Mouse (Mus musculus) embryonic facial prominence, embryonic 10.5 days (tissue): Measurements from ENCODE around the gene Kif1c. TPM values are rescaled to one million over a fixed set of nuclear protein-coding genes. Genes with fewer than 3 reads are reported as not detected.

Experiments
- DNase-seq: peaks from one replicate; pipeline ENCODE4 v3.0.0-alpha.2; 2017; ENCODE audit warnings: low spot score
- H3K27ac ChIP-seq: fragments of 300-500 bp; sonication (generic); replicated peaks from 2 replicates; pipeline ENCODE4 v1.5.1; 2016; ENCODE audit warnings: mild to moderate bottlenecking
- H3K27me3 ChIP-seq: fragments of 300-500 bp; sonication (generic); replicated peaks from 2 replicates; pipeline ENCODE4 v1.6.1; 2016; ENCODE audit warnings: low read depth, mild to moderate bottlenecking; ENCODE audit not compliant: poor library complexity, severe bottlenecking
- H3K36me3 ChIP-seq: fragments of 300-500 bp; sonication (generic); replicated peaks from 2 replicates; pipeline ENCODE4 v1.6.1; 2016; ENCODE audit warnings: mild to moderate bottlenecking, moderate library complexity
- H3K4me1 ChIP-seq: fragments of 300-500 bp; sonication (generic); 2 replicates; pipeline ENCODE4 v1.6.1; 2016
- H3K4me3 ChIP-seq: fragments of 300-500 bp; sonication (generic); 2 replicates; pipeline ENCODE4 v1.5.1; 2016; ENCODE audit warnings: mild to moderate bottlenecking, moderate library complexity
- H3K9me3 ChIP-seq: fragments of 300-500 bp; sonication (generic); 2 replicates; pipeline ENCODE4 v1.6.1; 2016; ENCODE audit warnings: mild to moderate bottlenecking
- WGBS: fragments of 180-500 bp; shearing (Covaris S2); methylation state at CpG from one replicate; pipeline ENCODE4 v1.1.7; 2016; 5-methylcytosine and 5-hydroxymethylcytosine counted together
- polyA plus RNA-seq: library from polyadenylated mRNA; unstranded; fragments of >200 nt; fragmentation: Nextera tagmentation; extraction: Ambion mirVana; gene quantifications from 2 replicates; pipeline ENCODE4 v1.2.1, GENCODE M21; 2016

Kif1c gene
- polyA plus RNA-seq, 1 experiment from 2014 or later: 1.6 TPM

DNA sequence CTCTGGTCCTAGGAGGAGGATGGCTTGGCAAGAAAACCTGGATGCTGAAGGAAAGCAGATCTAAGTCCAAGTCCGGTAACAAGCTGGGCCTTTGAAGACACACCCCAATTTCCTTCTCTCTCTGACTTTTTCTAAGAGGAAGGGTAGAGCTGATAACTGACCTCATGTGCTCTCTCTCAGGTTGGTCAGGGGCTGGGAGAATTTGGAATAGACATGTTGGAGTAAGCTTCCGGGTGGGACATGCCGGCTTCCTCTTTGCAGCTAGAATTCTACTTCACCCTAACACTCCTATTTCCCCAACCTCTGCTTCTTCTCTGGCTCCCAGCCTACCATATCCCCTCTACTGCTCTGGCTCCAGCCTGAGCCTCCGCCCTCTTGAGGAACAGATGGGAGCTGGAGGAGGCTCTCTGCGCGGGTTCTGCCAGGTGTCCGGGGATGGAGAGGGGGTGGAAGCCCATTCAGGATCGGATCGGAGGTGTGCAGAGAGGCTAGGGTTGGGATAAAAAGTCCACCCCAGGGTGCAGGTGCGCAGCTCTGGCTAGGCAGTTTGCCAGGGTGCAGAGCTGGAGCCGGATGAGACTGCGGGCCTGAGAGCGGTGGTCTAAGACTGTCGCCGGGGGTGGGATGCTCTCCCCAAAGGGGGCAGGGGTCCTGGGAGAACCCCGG is 13.3 kb upstream of the Kif1c start:
- WGBS: 6% methylated on average over 16 of the region's 16 CpGs
- peak overlapping the region; percentile 92 for H3K27ac ChIP-seq
- peak; percentile 65 for DNase-seq
- peak overlapping the region; percentile 91 for H3K4me3 ChIP-seq
- H3K9me3 ChIP-seq: no peaks in the 10 kb centered on the region
- peaks cover 41% of the 10 kb centered on the region for H3K36me3 ChIP-seq
- H3K27me3 ChIP-seq: no peaks in the 10 kb centered on the region
- peaks cover 35% of the 10 kb centered on the region for H3K4me1 ChIP-seq

DNA sequence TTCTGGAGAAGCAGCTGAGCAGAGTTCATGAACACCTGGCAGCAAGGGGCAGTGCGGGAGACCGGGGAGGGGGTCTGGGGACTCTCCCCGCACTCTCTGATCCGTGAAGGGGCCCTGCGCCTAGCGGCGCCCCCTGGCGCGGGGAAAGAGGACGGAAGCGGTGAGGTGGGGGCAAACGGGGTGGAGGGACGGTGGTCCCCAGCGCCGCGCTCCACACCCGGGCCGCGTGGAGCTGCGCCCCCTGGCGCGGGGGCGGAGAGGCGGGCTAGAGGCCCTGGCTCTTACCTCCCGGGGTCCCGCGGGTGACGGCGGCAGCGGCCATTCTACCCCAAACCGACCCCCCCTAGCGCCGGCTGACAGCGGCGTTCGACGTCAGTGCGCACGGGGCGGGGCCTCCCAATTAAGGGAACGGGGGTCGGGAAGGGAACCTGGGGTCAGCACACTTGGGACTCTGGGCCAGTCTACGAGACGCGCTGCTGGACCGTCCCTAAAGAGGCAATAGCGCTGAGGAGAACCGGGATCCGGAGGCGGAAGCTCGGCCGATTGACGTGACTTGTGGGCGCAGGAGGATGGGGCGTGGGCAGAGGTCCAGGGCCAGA is 12.6 kb upstream of the Kif1c start, which contains the start of gene Camta2:
Gene Camta2 (minus strand): TSS at position 505 of the 599 bp plus-strand sequence.
- peak; percentile 93 for DNase-seq
- Histone ChIP-seq H3K4me3 (peak within 1 kb of the TSS; percentile 91), H3K9me3 (no peaks in the 10 kb centered on the region), H3K27me3 (no peaks in the 10 kb centered on the region), H3K4me1 (peaks cover 28% of the 10 kb centered on the region), H3K27ac (peak within 1 kb of the TSS; percentile 92), H3K36me3 (peaks cover 35% of the 10 kb centered on the region)
- WGBS: under 1% methylated on average over 55 of the region's 55 CpGs

DNA sequence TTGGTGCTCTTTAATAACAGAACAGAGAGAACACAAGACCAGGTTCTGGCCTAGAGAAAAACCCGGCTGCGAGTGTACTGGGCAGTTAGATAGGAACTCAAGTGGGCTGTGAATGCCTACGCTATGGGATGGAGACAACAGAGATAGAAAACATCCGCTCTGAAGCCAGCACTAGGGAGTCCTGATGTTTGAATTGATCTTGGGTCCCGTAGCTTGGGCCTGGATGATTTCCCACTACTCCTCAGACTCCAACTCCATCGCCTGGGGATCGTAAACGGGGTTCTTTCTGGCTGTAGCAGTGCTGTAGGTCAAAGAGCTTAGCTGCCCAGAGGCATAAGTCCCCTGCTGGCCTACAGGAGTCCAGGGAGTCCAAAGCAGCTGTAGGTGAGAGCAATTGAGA is 12.0 kb upstream of the Kif1c start:
- WGBS: 12% methylated on average over 8 of the region's 8 CpGs
- Histone ChIP-seq H3K36me3 (peaks cover 28% of the 10 kb centered on the region), H3K9me3 (no peaks in the 10 kb centered on the region), H3K27me3 (no peaks in the 10 kb centered on the region), H3K4me1 (peaks cover 25% of the 10 kb centered on the region), H3K27ac (peak overlapping the region; percentile 92), H3K4me3 (peak overlapping the region; percentile 91)
- DNase-seq: peak; percentile 20

DNA sequence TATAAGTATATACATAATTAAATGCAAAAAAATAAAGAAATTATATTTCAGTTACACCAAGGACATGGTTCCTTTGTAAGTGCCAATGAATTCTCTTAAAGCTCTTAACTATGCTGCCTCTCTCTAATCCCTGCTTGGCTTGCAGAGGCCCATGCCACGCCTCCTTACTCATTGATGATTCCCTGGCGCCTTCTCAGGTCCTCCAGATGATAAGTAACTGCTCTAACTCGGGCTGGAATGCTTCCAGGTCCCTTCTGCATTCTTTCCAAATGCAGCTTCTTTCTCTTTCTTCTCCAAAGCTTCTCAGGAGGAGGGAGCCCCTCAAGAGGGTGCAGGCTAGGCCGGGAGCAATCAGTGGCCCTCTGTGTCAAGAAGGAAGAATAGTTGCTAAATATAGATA is 10.8 kb upstream of the Kif1c start:
- Histone ChIP-seq H3K9me3 (no peaks in the 10 kb centered on the region), H3K36me3 (peaks cover 16% of the 10 kb centered on the region), H3K4me3 (no peak overlapping the region), H3K27me3 (no peaks in the 10 kb centered on the region), H3K27ac (no peak overlapping the region), H3K4me1 (peaks cover 25% of the 10 kb centered on the region)
- DNase-seq: no peak
- WGBS: 64% methylated on average over 4 of the region's 4 CpGs

DNA sequence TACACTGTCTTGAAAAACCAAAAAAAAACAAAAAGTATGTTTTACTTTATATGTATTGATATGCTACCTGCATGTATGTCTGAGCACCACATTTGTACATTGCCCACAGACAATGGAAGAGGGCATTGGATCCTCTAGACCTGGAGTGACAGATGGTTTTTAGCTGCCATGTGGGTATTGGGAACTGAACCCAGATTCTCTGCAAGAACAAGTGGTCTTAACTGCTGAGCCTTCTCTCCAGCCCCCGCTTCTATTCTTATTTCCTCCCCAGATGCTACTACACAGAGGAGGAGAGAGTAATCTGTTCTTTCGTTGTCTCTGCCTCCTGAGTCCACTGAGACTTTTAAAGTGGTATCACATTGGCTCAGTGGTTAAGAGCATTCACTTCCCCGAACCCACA is 6.8 kb upstream of the Kif1c start:
- Histone ChIP-seq H3K27me3 (no peaks in the 10 kb centered on the region), H3K27ac (no peak overlapping the region), H3K4me1 (peaks cover 6% of the 10 kb centered on the region), H3K36me3 (no peaks in the 10 kb centered on the region), H3K9me3 (no peaks in the 10 kb centered on the region), H3K4me3 (no peak overlapping the region)
- DNase-seq: no peak
- WGBS: 69% methylated on average over 3 of the region's 3 CpGs

DNA sequence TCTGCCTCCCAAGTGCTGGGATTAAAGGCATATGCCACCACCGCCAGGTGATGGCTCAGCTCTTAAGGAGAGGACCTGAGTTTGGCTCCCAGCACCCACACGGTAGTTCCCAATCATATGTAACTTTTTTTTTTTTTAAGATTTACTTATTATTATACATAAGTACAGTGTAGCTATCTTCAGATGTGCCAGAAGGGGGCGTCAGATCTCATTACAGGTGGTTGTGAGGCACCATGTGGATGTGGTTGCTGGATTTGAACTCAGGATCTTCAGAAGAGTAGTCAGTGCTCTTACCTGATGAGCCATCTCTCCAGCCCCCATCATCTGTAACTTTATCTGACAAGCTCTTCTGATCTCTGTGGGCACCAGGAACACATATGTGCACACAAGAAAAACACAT is 3.0 kb upstream of the Kif1c start:
- Histone ChIP-seq H3K27me3 (no peaks in the 10 kb centered on the region), H3K36me3 (no peaks in the 10 kb centered on the region), H3K9me3 (no peaks in the 10 kb centered on the region), H3K4me1 (peaks cover 25% of the 10 kb centered on the region), H3K4me3 (no peak overlapping the region), H3K27ac (no peak overlapping the region)
- 77% methylated on average over 3 of the region's 3 CpGs for WGBS
- DNase-seq: no peak

DNA sequence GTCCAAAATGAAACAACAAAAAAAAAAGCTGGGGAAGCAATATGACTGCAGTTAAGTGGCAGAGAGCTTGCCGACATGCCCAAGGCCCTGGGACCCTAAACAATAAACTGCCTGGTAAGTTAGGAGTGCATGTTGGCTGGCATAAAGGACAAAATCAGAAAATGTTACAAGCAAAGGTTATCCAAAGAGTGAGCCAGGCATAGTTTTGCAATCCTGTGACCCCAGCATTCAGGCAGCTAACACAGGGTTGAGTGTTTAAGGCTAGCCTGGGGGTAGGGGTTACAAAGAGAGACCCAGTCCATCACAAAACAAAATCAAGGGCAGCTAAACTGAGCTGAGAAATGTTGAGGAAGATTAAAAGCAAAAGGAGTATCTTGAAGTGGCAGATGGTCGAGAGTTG is 1.3 kb upstream of the Kif1c start:
- Histone ChIP-seq H3K36me3 (peaks cover 15% of the 10 kb centered on the region), H3K27me3 (no peaks in the 10 kb centered on the region), H3K27ac (no peak overlapping the region), H3K9me3 (no peaks in the 10 kb centered on the region), H3K4me1 (peaks cover 30% of the 10 kb centered on the region), H3K4me3 (peak overlapping the region; percentile 93)
- 58% methylated on average over 2 of the region's 2 CpGs for WGBS
- no peak for DNase-seq

DNA sequence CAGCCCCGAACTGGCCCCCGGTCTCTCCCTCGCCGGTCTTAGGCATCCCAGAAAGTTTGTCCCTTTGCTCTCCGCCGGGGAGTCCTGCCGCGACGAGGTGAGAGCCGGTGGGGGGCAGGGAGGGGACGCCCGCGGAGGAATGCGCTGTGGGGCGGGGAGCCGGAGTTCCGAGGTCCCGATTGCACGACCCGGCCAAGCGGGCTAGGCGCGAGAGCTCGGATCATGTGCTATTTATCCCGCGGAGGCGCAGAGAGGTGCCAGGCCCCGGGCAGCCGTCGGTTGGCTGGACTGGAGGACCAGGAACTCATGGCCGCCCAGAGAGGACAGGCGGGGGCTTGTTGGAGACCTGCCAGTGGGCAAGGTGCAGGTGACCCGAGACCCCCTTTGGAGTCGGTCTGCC is 265 bp downstream of the Kif1c start:
- H3K27me3 ChIP-seq: no peaks in the 10 kb centered on the region

DNA sequence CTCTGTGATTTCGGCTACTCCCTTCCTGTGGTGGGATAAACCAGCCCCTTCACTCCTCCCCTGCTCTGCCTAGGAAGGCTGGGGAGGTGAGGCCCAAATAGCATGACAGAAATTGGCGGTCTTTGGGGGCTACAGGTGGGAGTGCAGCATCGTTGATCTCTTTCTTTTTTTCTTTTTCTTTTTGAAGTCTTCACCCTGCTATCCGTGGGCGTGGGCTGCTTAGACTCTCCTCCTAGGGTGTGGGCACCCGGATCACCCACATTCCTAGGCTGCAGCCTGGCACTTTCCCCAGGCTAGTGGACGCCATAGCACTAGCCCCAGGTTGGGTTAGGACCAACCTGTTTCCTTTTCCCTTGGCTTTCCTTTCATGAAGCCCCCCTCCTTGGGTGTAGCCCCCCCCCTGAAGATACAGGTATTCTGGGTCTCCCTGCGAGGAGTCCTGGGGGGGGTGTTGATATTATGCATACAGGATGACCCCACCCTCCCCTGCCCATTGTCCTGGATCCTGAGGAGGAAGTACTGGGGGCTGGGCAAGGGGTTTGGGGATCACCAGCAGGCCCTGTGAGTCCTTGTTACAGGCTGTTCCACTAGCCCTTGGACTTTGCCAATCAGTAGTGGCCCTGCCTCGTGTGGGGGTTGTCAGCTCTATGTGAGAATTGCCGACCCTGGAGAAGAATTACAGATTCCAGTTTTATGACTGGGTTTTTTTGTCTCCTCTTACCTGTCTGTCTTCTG is 1.0 kb downstream of the Kif1c start:
- Histone ChIP-seq H3K27ac (peak overlapping the region; percentile 95), H3K4me1 (peaks cover 30% of the 10 kb centered on the region), H3K4me3 (peak overlapping the region; percentile 93), H3K36me3 (peaks cover 39% of the 10 kb centered on the region), H3K27me3 (no peaks in the 10 kb centered on the region), H3K9me3 (no peaks in the 10 kb centered on the region)
- no peak for DNase-seq
- WGBS: 16% methylated on average over 10 of the region's 10 CpGs

More for the DNA sequence above, 265 bp downstream of the Kif1c start:
- DNase-seq: peak; percentile 72
- no peaks in the 10 kb centered on the region for H3K9me3 ChIP-seq
- H3K4me1 ChIP-seq: peaks cover 30% of the 10 kb centered on the region
- peak overlapping the region; percentile 95 for H3K27ac ChIP-seq
- WGBS: under 1% methylated on average over 34 of the region's 34 CpGs
- peak overlapping the region; percentile 93 for H3K4me3 ChIP-seq
- H3K36me3 ChIP-seq: peaks cover 31% of the 10 kb centered on the region

DNA sequence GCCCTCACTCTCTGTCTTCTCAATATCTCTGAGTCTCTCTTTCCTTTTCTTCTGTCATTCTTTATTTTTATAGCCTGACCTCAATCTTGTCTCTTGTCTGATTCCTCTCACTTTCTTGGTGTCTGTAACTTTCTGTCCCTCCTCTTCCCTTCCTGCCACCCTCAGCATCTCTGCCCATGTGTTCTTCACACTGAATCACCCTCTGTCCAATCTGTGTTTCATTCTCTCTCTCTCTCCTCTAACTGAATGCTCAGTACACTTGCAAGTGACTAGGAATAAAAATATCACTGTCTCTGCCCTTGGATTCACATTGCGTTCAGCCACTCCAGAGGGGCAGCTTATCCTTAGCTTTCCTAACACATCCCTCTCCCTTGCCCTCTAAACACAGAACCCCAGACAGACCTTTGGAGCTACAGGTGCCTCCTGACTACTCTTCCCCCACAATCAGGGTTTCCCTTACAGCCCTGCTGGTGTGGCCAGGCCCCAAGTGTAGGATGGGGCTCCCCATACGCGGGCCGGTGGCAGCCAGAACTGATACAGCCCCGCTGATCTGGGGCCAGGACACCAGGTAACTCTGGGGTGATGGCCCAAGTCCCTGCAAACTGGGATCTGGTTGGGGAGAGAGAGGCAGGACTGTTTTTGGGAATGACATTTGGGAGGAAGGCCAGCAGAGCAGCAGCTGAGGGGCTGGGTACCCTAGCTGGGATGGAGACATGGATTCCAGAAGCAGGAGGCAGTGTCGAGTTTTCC is 1.8 kb downstream of the Kif1c start:
- H3K36me3 ChIP-seq: peaks cover 46% of the 10 kb centered on the region
- DNase-seq: no peak
- H3K4me1 ChIP-seq: peaks cover 30% of the 10 kb centered on the region
- WGBS: 77% methylated on average over 6 of the region's 6 CpGs
- H3K27ac ChIP-seq: no peak overlapping the region
- no peaks in the 10 kb centered on the region for H3K9me3 ChIP-seq
- peak overlapping the region; percentile 93 for H3K4me3 ChIP-seq
- no peaks in the 10 kb centered on the region for H3K27me3 ChIP-seq

DNA sequence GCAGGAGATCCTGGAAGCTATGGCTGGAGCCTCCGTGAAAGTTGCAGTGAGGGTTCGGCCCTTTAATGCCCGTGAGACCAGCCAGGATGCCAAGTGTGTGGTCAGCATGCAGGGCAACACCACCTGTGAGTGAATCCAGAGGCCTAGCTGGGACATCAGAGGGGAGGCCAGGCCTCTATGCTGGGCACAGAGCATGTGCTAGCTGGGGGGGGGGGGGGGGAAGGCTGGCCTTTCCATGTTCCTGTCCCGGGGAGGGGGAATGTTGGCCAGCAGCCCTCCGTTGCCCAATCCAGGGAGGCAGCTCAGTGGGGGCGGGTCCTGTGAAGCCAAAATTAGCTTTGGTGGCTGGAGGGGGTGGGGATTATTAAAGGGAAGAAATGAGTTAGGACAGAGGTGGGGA is 2.4 kb downstream of the Kif1c start:
- peaks cover 53% of the 10 kb centered on the region for H3K36me3 ChIP-seq
- H3K27ac ChIP-seq: no peak overlapping the region
- H3K27me3 ChIP-seq: no peaks in the 10 kb centered on the region
- no peaks in the 10 kb centered on the region for H3K9me3 ChIP-seq
- H3K4me3 ChIP-seq: peak overlapping the region; percentile 93; the same call in 1 of the 2 replicates
- H3K4me1 ChIP-seq: peaks cover 30% of the 10 kb centered on the region
- WGBS: 68% methylated on average over 6 of the region's 6 CpGs
- DNase-seq: no peak

DNA sequence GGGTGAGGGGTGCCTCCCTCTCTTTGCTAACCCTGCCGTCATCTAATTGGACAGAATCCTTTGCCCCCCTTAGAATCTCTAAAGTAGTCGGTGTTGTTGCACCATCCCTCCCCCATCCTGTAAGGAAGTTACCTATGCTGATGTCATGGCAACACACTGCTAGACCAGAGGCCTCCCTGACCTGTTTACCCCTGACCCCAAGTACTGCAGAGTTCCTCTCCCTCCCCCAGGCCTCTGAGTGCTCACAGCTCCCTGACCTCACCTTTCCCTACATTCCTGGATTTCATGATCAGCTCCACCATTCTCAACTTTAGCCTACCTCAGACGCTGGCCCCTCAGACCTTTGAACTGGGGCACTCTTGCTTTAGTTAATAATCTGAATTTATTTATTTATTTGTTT is 5.8 kb downstream of the Kif1c start:
- H3K4me3 ChIP-seq: no peak overlapping the region
- H3K9me3 ChIP-seq: no peaks in the 10 kb centered on the region
- WGBS: 79% methylated on average over 3 of the region's 3 CpGs
- peaks cover 18% of the 10 kb centered on the region for H3K4me1 ChIP-seq
- no peaks in the 10 kb centered on the region for H3K27me3 ChIP-seq
- peaks cover 86% of the 10 kb centered on the region for H3K36me3 ChIP-seq
- no peak for DNase-seq
- H3K27ac ChIP-seq: no peak overlapping the region
